7 mouse cellular contexts compared by ENCODE assay signal in genomic region chr7:56018446-56018971, GRCm38 (mm10). TPM values are rescaled to one million over a fixed set of nuclear protein-coding genes. Genes with fewer than 3 reads are reported as not detected.
A peak's percentile ranks its signal among the peaks of the same experiment; 100 is the strongest.
DNase-seq lines count a peak whose midpoint lies in the region; ATAC-seq and TF ChIP-seq lines count a peak whose summit lies in the region.

No protein-coding gene starts in this region.

- no peaks in the 10 kb centered on the region for H3K79me2 ChIP-seq in myocyte (ENCODE audit: control insufficient read depth, insufficient read depth)

- H3K4me1 ChIP-seq in embryonic facial prominence, embryonic 15.5 days: peaks cover 10% of the 10 kb centered on the region
- H3K4me1 ChIP-seq in limb, embryonic 10.5 days: peaks cover 13% of the 10 kb centered on the region

- no peaks in the 10 kb centered on the region for H3K27me3 ChIP-seq in embryonic facial prominence, embryonic 15.5 days
- no peaks in the 10 kb centered on the region for H3K27me3 ChIP-seq in limb, embryonic 10.5 days (ENCODE audit: low read depth, poor library complexity, severe bottlenecking)
- H3K27me3 ChIP-seq in myocyte (ENCODE audit: control insufficient read depth, insufficient read depth, insufficient read length): no peaks in the 10 kb centered on the region

- no peak for ATAC-seq in embryonic facial prominence, embryonic 15.5 days (ENCODE audit: insufficient number of reproducible peaks, low FRiP score, low TSS enrichment, low read depth)

- 23% methylated on average over 7 of the region's 7 CpGs for WGBS in embryonic facial prominence, embryonic 15.5 days
- 57% methylated on average over 7 of the region's 7 CpGs for WGBS in limb, embryonic 10.5 days

- H3K9ac ChIP-seq in embryonic facial prominence, embryonic 15.5 days: no peak overlapping the region; the same call in 1 of the 2 replicates

- H3K4me3 ChIP-seq in embryonic facial prominence, embryonic 15.5 days (replicated peaks): peak overlapping the region; percentile 82
- peak overlapping the region; percentile 72 for H3K4me3 ChIP-seq in limb, embryonic 10.5 days
- peak overlapping the region; percentile 49 for H3K4me3 ChIP-seq in myocyte

- DNase-seq in spleen, adult 12 weeks (ENCODE audit: low spot score): peak; percentile 37
- DNase-seq in spleen, postnatal 10 days (ENCODE audit: low spot score in 2 of 2): no peak
- DNase-seq in limb, embryonic 10.5 days (ENCODE audit: low spot score): no peak
- DNase-seq in urinary bladder, adult 2 months (ENCODE audit: low spot score): no peak
- DNase-seq in right cerebral cortex, adult 18-20 months: no peak

- peak overlapping the region; percentile 80 for H3K27ac ChIP-seq in embryonic facial prominence, embryonic 15.5 days (replicated peaks)
- H3K27ac ChIP-seq in limb, embryonic 10.5 days: peak overlapping the region; percentile 86

- peak overlapping the region; percentile 87 for H3K4me2 ChIP-seq in embryonic facial prominence, embryonic 15.5 days (replicated peaks)
- peak overlapping the region; percentile 97 for H3K4me2 ChIP-seq in myocyte (ENCODE audit: low read depth)

- no peaks in the 10 kb centered on the region for H3K9me3 ChIP-seq in embryonic facial prominence, embryonic 15.5 days (replicated peaks)
- H3K9me3 ChIP-seq in limb, embryonic 10.5 days (replicated peaks): no peaks in the 10 kb centered on the region

- H3K36me3 ChIP-seq in embryonic facial prominence, embryonic 15.5 days: no peaks in the 10 kb centered on the region
- no peaks in the 10 kb centered on the region for H3K36me3 ChIP-seq in limb, embryonic 10.5 days
- no peaks in the 10 kb centered on the region for H3K36me3 ChIP-seq in myocyte (ENCODE audit: control insufficient read depth, insufficient read depth)

- H3ac ChIP-seq in myocyte (ENCODE audit: control insufficient read depth, insufficient read length): peak overlapping the region; percentile 75

- TF ChIP-seq POLR2A in myocyte (IDR thresholded peaks at IDR 0.05; ENCODE audit: insufficient read length, low read depth): no peak

TF ChIP-seq in myocyte, 11 proteins besides CTCF, POLR2A, EP300 and RAD21:
- TF ChIP-seq REST (IDR thresholded peaks at IDR 0.05; ENCODE audit: insufficient read depth, insufficient read length) (no peak), E2F4 (IDR thresholded peaks at IDR 0.05; ENCODE audit: insufficient read depth) (no peak), TCF3 (IDR thresholded peaks at IDR 0.05; ENCODE audit: insufficient read length, low read depth) (no peak), MYOG (IDR thresholded peaks at IDR 0.05; ENCODE audit: control insufficient read depth in 1 of 3, insufficient read depth in 1 of 3, insufficient read length in 2 of 3, low read depth in 2 of 3) (no peak), USF1 (IDR thresholded peaks at IDR 0.05; ENCODE audit: low read depth) (no peak), MYOD1 (IDR thresholded peaks at IDR 0.05; ENCODE audit: control insufficient read depth in 1 of 3, insufficient read length in 2 of 3, low read depth in 2 of 3) (no peak), CEBPB (IDR thresholded peaks at IDR 0.05; ENCODE audit: insufficient read depth, poor library complexity, severe bottlenecking) (no peak)
TF ChIP-seq in myocyte: peak in this region for 0.

RNA-seq across cellular contexts. Expression of gene Nipa1, which starts 1.2 kb away (rescaled TPM):
- polyA plus RNA-seq in embryonic facial prominence, embryonic 15.5 days (2015; fragmentation: Nextera tagmentation; extraction: Ambion mirVana): 8.7 and 9.2 TPM in 2 replicates
- polyA plus RNA-seq in limb, embryonic 10.5 days (2016; fragmentation: Nextera tagmentation; extraction: Ambion mirVana): 5.2 and 5.9 TPM in 2 replicates
- 2.2 TPM for polyA plus RNA-seq in myocyte (2012; fragmentation: generic; extraction: Trizol)
- 13.5 and 13.8 TPM in 2 replicates for polyA plus RNA-seq in urinary bladder, adult 2 months (2012; rRNA removed)

RNA-seq across cellular contexts. Expression of gene Herc2, which starts 31.5 kb away (rescaled TPM):
- 22.3 and 26.4 TPM in 2 replicates for polyA plus RNA-seq in embryonic facial prominence, embryonic 15.5 days (2015; fragmentation: Nextera tagmentation; extraction: Ambion mirVana)
- polyA plus RNA-seq in limb, embryonic 10.5 days (2016; fragmentation: Nextera tagmentation; extraction: Ambion mirVana): 17.5 and 22.2 TPM in 2 replicates
- 10.0 TPM for polyA plus RNA-seq in myocyte (2012; fragmentation: generic; extraction: Trizol)
- polyA plus RNA-seq in urinary bladder, adult 2 months (2012; rRNA removed): 26.0 and 31.4 TPM in 2 replicates

RNA-seq across cellular contexts. Expression of gene Nipa2, which starts 56.2 kb away (rescaled TPM):
- 36.8 and 38.3 TPM in 2 replicates for polyA plus RNA-seq in embryonic facial prominence, embryonic 15.5 days (2015; fragmentation: Nextera tagmentation; extraction: Ambion mirVana)
- 46.1 and 46.4 TPM in 2 replicates for polyA plus RNA-seq in limb, embryonic 10.5 days (2016; fragmentation: Nextera tagmentation; extraction: Ambion mirVana)
- polyA plus RNA-seq in myocyte (2012; fragmentation: generic; extraction: Trizol): 14.5 TPM
- 31.4 and 32.8 TPM in 2 replicates for polyA plus RNA-seq in urinary bladder, adult 2 months (2012; rRNA removed)
